Mouse (Mus musculus) thymus, adult 2 months (tissue): ENCODE measurements around the gene Bloc1s1. TPM values are rescaled to one million over a fixed set of nuclear protein-coding genes. Genes with fewer than 3 reads are reported as not detected.

Experiments used
- DNase-seq: peaks from one replicate; pipeline ENCODE4 v3.0.0; 2021
- H3K27ac ChIP-seq: fragments of 200-500 bp; 2 replicates; pipeline ENCODE4 v1.5.1; 2012; ENCODE audit warnings: low read length, control low read depth; ENCODE audit not compliant: control insufficient read depth, insufficient read depth
- H3K27me3 ChIP-seq: fragments of 200-500 bp; 2 replicates; pipeline ENCODE4 v1.6.1; 2012; ENCODE audit warnings: mild to moderate bottlenecking, low read length, moderate library complexity, mixed read lengths; ENCODE audit not compliant: control insufficient read depth, insufficient read depth
- H3K36me3 ChIP-seq: fragments of 200-500 bp; 2 replicates; pipeline ENCODE4 v1.6.1; 2012; ENCODE audit warnings: mild to moderate bottlenecking, low read length, moderate library complexity; ENCODE audit not compliant: control insufficient read depth, insufficient read depth
- H3K4me1 ChIP-seq: fragments of 200-500 bp; replicated peaks from 2 replicates; pipeline ENCODE4 v1.6.1; 2012; ENCODE audit warnings: low read length; ENCODE audit not compliant: control insufficient read depth, insufficient read depth
- H3K4me3 ChIP-seq: fragments of 200-500 bp; 2 replicates; pipeline ENCODE4 v1.5.1; 2012; ENCODE audit warnings: mild to moderate bottlenecking, low read length, control low read depth, moderate library complexity; ENCODE audit not compliant: control insufficient read depth, insufficient read depth
- CTCF ChIP-seq: fragments of 200-500 bp; IDR thresholded peaks from 2 replicates; pipeline ENCODE4 v1.5.1; 2012; ENCODE audit warnings: mild to moderate bottlenecking, control low read depth, low read length, moderate library complexity, borderline replicate concordance; ENCODE audit not compliant: control insufficient read depth, poor library complexity, insufficient read depth; ENCODE audit errors: extremely low read depth
- POLR2A ChIP-seq: fragments of 200-500 bp; IDR thresholded peaks from 2 replicates; pipeline ENCODE4 v1.6.1; 2012; ENCODE audit warnings: mild to moderate bottlenecking, low read length, control low read depth, moderate library complexity; ENCODE audit not compliant: control insufficient read depth, poor library complexity, insufficient read depth; ENCODE audit errors: extremely low read depth
- WGBS: fragments of 180-500 bp; shearing (Covaris S2); methylation state at CpG from one replicate; pipeline ENCODE4 v1.1.7; 2018; 5-methylcytosine and 5-hydroxymethylcytosine counted together
- polyA plus RNA-seq: library from polyadenylated mRNA; depleted of rRNA; stranded (reverse); fragments of >200 nt; gene quantifications from 2 replicates; pipeline ENCODE4 v1.2.3, GENCODE M21; 2012

Gene Bloc1s1
- polyA plus RNA-seq, 1 experiment = 173 TPM

GRCm38 (mm10) chr10:128892246-128892645 lies 31.6 kb downstream of the Bloc1s1 start:
- no peak overlapping the region for H3K27ac ChIP-seq
- WGBS = 12% methylated on average over 9 of the region's 9 CpGs

GRCm38 (mm10) chr10:128891296-128892094 lies 32.3 kb downstream of the Bloc1s1 start, which contains the start of gene Gdf11:
Gene Gdf11 (minus strand): TSS chr10:128891718.
- H3K4me1 ChIP-seq = peaks cover 19% of the 10 kb centered on the region
- no peak within 1 kb of the TSS for H3K27ac ChIP-seq
- no peaks in the 10 kb centered on the region for H3K36me3 ChIP-seq
- peaks cover 2% of the 10 kb centered on the region; the same call in 1 of the 2 replicates for H3K27me3 ChIP-seq
- under 1% methylated on average over 63 of the region's 89 CpGs for WGBS
- DNase-seq = peak; percentile 71
- TF ChIP-seq POLR2A (no peak; the same call in 1 of the 2 replicates), CTCF (0 out of 2 replicates have a peak, but pooled peaks have one; percentile 22)
- H3K4me3 ChIP-seq = peak within 1 kb of the TSS; percentile 76

More at GRCm38 (mm10) chr10:128892246-128892645, 31.6 kb downstream of the Bloc1s1 start:
- Histone ChIP-seq H3K27me3 (peaks cover 2% of the 10 kb centered on the region; the same call in 1 of the 2 replicates), H3K4me1 (peaks cover 19% of the 10 kb centered on the region), H3K4me3 (peak overlapping the region; percentile 51; the same call in 1 of the 2 replicates), H3K36me3 (no peaks in the 10 kb centered on the region)
- peak; percentile 30 for DNase-seq
- no peak for TF ChIP-seq POLR2A

- H3K4me1 ChIP-seq = peaks cover 19% of the 10 kb centered on the region
- TF ChIP-seq POLR2A = no peak
- no peak for TF ChIP-seq CTCF
- H3K4me3 ChIP-seq = peak overlapping the region; percentile 76
- peak; percentile 37 for DNase-seq
- no peak overlapping the region for H3K27ac ChIP-seq
- peaks cover 2% of the 10 kb centered on the region; the same call in 1 of the 2 replicates for H3K27me3 ChIP-seq
- 6% methylated on average over 40 of the region's 40 CpGs for WGBS
- no peaks in the 10 kb centered on the region for H3K36me3 ChIP-seq
Observed at GRCm38 (mm10) chr10:128890383-128891295, 33.2 kb downstream of the Bloc1s1 start.

GRCm38 (mm10) chr10:128889846-128890245 lies 34.0 kb downstream of the Bloc1s1 start:
- 81% methylated on average over 1 of the region's 2 CpGs for WGBS
- no peak overlapping the region for H3K4me3 ChIP-seq

GRCm38 (mm10) chr10:128888941-128889827 lies 34.7 kb downstream of the Bloc1s1 start:
- no peak for TF ChIP-seq POLR2A
- TF ChIP-seq CTCF = no peak
- Histone ChIP-seq H3K27ac (no peak overlapping the region), H3K27me3 (no peaks in the 10 kb centered on the region), H3K4me1 (peaks cover 19% of the 10 kb centered on the region), H3K36me3 (no peaks in the 10 kb centered on the region), H3K4me3 (no peak overlapping the region)
- WGBS = 26% methylated on average over 7 of the region's 7 CpGs
- no peak for DNase-seq

More at GRCm38 (mm10) chr10:128889846-128890245, 34.0 kb downstream of the Bloc1s1 start:
- TF ChIP-seq CTCF (no peak), POLR2A (no peak)
- Histone ChIP-seq H3K27me3 (peaks cover 2% of the 10 kb centered on the region; the same call in 1 of the 2 replicates), H3K27ac (no peak overlapping the region), H3K4me1 (peaks cover 19% of the 10 kb centered on the region), H3K36me3 (no peaks in the 10 kb centered on the region)
- DNase-seq = no peak

DNA sequence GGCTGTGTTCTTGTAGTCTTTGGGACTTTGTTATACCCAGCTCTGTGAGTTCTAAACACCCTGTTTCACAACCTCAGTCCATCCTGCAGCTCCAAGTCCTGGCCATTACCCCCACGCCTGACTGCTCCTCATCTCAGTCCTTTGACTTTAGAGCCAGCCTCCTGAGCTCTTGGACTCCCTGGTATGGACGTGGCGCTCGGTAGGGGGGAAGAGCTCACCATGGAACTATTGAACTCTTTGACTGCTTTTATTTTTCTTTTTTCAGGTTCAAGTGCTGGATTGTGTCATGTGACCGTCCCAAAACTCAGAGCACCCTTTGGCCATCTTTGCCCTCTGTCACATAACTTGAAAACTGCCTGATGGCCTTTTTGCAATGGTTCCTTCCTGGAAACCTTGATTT lies 41.8 kb downstream of the Bloc1s1 start:
- no peaks in the 10 kb centered on the region for H3K27me3 ChIP-seq
- no peak overlapping the region for H3K27ac ChIP-seq
- H3K36me3 ChIP-seq = peaks cover 16% of the 10 kb centered on the region
- no peak for TF ChIP-seq CTCF
- TF ChIP-seq POLR2A = no peak
- WGBS = 98% methylated on average over 5 of the region's 5 CpGs
- no peaks in the 10 kb centered on the region for H3K4me1 ChIP-seq
- no peak for DNase-seq
- H3K4me3 ChIP-seq = no peak overlapping the region
